Mouse (Mus musculus): ENCODE measurements around the gene Ly75. TPM values are rescaled to one million over a fixed set of nuclear protein-coding genes. Genes with fewer than 3 reads are reported as not detected.

The Ly75 gene
- polyA plus RNA-seq (2012), result 0.21 and 0.50 TPM in 2 replicates

GRCm38 (mm10) chr2:60382858-60383669, at the start of gene Ly75:
Gene Ly75 (minus strand): TSS chr2:60383303.

GRCm38 (mm10) chr2:60284467-60284821, 98.7 kb downstream of the Ly75 start, which contains the start of gene Cd302:
Gene Cd302 (minus strand): TSS chr2:60284488.

Other genes starting within 250 kb of the Ly75 start
- 16.7 and 28.0 TPM in 2 replicates for gene Baz2b, start 173.5 kb downstream of the Ly75 start, polyA plus RNA-seq (2012)
- gene March7, start 173.4 kb downstream of the Ly75 start, polyA plus RNA-seq (2012), result 5.8 and 7.0 TPM in 2 replicates
- gene Cd302, start 98.8 kb downstream of the Ly75 start, polyA plus RNA-seq (2012), result 0.24 and 1.2 TPM in 2 replicates
- 0.01 TPM in 1 of 2 replicates, not detected in the other for gene Pla2r1, start 170.0 kb upstream of the Ly75 start, polyA plus RNA-seq (2012)

All from megakaryocyte-erythroid progenitor cell, adult 5 weeks (primary cell).